Comparison of ENCODE assay signal across 8 mouse cellular contexts in the genomic region with DNA sequence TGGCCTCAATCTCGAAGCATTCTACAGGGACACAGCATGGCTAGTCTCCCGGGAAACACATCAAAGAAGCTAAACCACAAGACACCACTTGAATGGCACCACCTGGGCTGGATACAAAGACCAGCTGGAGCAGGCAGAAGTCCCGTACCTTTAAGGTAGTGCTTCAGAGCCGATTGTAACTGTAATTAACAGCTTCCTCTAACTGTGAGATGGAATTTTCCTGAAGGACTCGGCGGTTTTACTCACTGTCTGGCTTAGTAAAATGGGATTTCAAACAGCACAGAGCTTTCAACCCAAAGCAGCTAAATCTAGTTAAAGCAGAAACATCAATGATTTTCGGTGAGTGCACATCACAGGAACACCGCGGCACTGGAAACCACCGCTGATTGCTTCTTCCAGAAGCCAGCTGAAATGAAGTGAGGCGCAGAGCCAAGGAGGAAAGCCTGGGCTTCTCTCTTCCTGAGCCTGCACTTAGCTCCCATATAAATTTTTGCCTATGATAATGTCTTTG.
DNase-seq lines count a peak whose midpoint lies in the region; ATAC-seq and TF ChIP-seq lines count a peak whose summit lies in the region.

No protein-coding gene starts in this region.

- H3K9ac ChIP-seq in intestine, postnatal 0 days (ENCODE audit: low read depth, low read length) = no peak overlapping the region
- H3K9ac ChIP-seq in intestine, embryonic 15.5 days = no peak overlapping the region
- peak overlapping the region; percentile 54; the same call in 1 of the 2 replicates for H3K9ac ChIP-seq in midbrain, embryonic 16.5 days (ENCODE audit: low read depth, low read length)

- no peaks in the 10 kb centered on the region for H3K9me3 ChIP-seq in intestine, postnatal 0 days (ENCODE audit: control insufficient read depth)
- H3K9me3 ChIP-seq in intestine, embryonic 15.5 days = no peaks in the 10 kb centered on the region
- H3K9me3 ChIP-seq in midbrain, embryonic 16.5 days (replicated peaks; ENCODE audit: control insufficient read depth, low read length, poor library complexity, severe bottlenecking) = no peaks in the 10 kb centered on the region

- H3K4me1 ChIP-seq in intestine, postnatal 0 days (replicated peaks; ENCODE audit: control insufficient read depth, insufficient read depth, low read length) = no peaks in the 10 kb centered on the region
- no peaks in the 10 kb centered on the region for H3K4me1 ChIP-seq in intestine, embryonic 15.5 days (replicated peaks)
- peaks cover 20% of the 10 kb centered on the region for H3K4me1 ChIP-seq in midbrain, embryonic 16.5 days (ENCODE audit: control insufficient read depth, insufficient read depth, low read length)

- H3K27me3 ChIP-seq in intestine, postnatal 0 days (replicated peaks; ENCODE audit: control insufficient read depth, insufficient read depth, low read length) = no peaks in the 10 kb centered on the region
- no peaks in the 10 kb centered on the region for H3K27me3 ChIP-seq in intestine, embryonic 15.5 days (replicated peaks)
- no peaks in the 10 kb centered on the region for H3K27me3 ChIP-seq in midbrain, embryonic 16.5 days (ENCODE audit: control insufficient read depth, insufficient read depth, low read depth, low read length)

- TF ChIP-seq CTCF in intestine, postnatal 0 days (IDR thresholded peaks at IDR 0.05; ENCODE audit: low read depth) = no peak

- 37% methylated on average over 11 of the region's 11 CpGs for WGBS in intestine, postnatal 0 days
- WGBS in intestine, embryonic 15.5 days = 35% methylated on average over 11 of the region's 11 CpGs
- WGBS in midbrain, embryonic 16.5 days = 9% methylated on average over 11 of the region's 11 CpGs

- intact Hi-C loops in heart, postnatal 10 days (cut with DNase I) = no loop called here

- H3K4me3 ChIP-seq in intestine, postnatal 0 days (ENCODE audit: low read depth, low read length) = no peak overlapping the region
- H3K4me3 ChIP-seq in intestine, embryonic 15.5 days (replicated peaks) = no peak overlapping the region
- peak overlapping the region; percentile 16; the same call in 1 of the 2 replicates for H3K4me3 ChIP-seq in midbrain, embryonic 16.5 days (ENCODE audit: low read depth, low read length)

- DNase-seq in cerebellum, adult 18-20 months = peak; percentile 78 to 80
- DNase-seq in forelimb bud, embryonic 11.5 days (ENCODE audit: low read depth, low spot score) = peak; percentile 18
- DNase-seq in adrenal gland, adult 18-20 months (ENCODE audit: low spot score in 2 of 2) = no peak
- DNase-seq in heart, postnatal 10 days = no peak
- DNase-seq in urinary bladder, postnatal 10 days (ENCODE audit: low spot score) = no peak

- no peak overlapping the region for H3K27ac ChIP-seq in intestine, postnatal 0 days (ENCODE audit: low read depth, low read length)
- H3K27ac ChIP-seq in intestine, embryonic 15.5 days = no peak overlapping the region
- H3K27ac ChIP-seq in midbrain, embryonic 16.5 days (ENCODE audit: low read length) = peak overlapping the region; percentile 75

- H3K36me3 ChIP-seq in intestine, postnatal 0 days (ENCODE audit: control insufficient read depth, insufficient read depth) = no peaks in the 10 kb centered on the region
- H3K36me3 ChIP-seq in intestine, embryonic 15.5 days = no peaks in the 10 kb centered on the region
- no peaks in the 10 kb centered on the region for H3K36me3 ChIP-seq in midbrain, embryonic 16.5 days (ENCODE audit: control insufficient read depth, insufficient read depth, low read length)

- ATAC-seq in intestine, postnatal 0 days = no peak
- no peak for ATAC-seq in intestine, embryonic 15.5 days
- peak; percentile 88 for ATAC-seq in midbrain, embryonic 16.5 days

- H3K4me2 ChIP-seq in intestine, postnatal 0 days (replicated peaks; ENCODE audit: low read depth) = peak overlapping the region; percentile 17; the same call in 1 of the 2 replicates
- no peak overlapping the region for H3K4me2 ChIP-seq in intestine, embryonic 15.5 days (replicated peaks)
- peak overlapping the region; percentile 54 for H3K4me2 ChIP-seq in midbrain, embryonic 16.5 days (ENCODE audit: low read length)

Comparison
In these comparisons a context has a peak if more than half of its experiments do, and no peak if none do; other contexts are left out.
1. DNase-seq: peak in cerebellum, adult 18-20 months (2 of 2) and forelimb bud, embryonic 11.5 days (single experiment); none in adrenal gland, adult 18-20 months (0 of 2), heart, postnatal 10 days (0 of 2) and urinary bladder, postnatal 10 days (single experiment).